Mouse (Mus musculus) lung, adult 2 months (tissue): ENCODE data around the gene Brinp2. TPM values are rescaled to one million over a fixed set of nuclear protein-coding genes. Genes with fewer than 3 reads are reported as not detected.

ENCODE experiments used
- DNase-seq: peaks from one replicate; pipeline ENCODE4 v3.0.0; 2022
- H3K4me1 ChIP-seq: fragments of 200-500 bp; 2 replicates; pipeline ENCODE4 v1.6.1; 2011; ENCODE audit warnings: low read length; ENCODE audit not compliant: control insufficient read depth, insufficient read depth
- H3K4me3 ChIP-seq: fragments of 200-500 bp; replicated peaks from 2 replicates; pipeline ENCODE3; 2011; ENCODE audit warnings: low read depth, mild to moderate bottlenecking, control low read depth, low read length; ENCODE audit errors: extremely low read depth
- CTCF ChIP-seq: fragments of 200-500 bp; IDR thresholded peaks from 2 replicates; pipeline ENCODE4 v1.5.1; 2011; ENCODE audit warnings: mild to moderate bottlenecking, low read length, control low read depth; ENCODE audit not compliant: insufficient read depth
- POLR2A ChIP-seq: fragments of 200-500 bp; IDR thresholded peaks from 2 replicates; pipeline ENCODE4 v1.6.1; 2011; ENCODE audit warnings: low read depth, mild to moderate bottlenecking, control low read depth, low read length, borderline replicate concordance; ENCODE audit errors: extremely low read depth
- WGBS: fragments of 180-500 bp; shearing (Covaris S2); methylation state at CpG from one replicate; pipeline ENCODE4 v1.1.7; 2018; 5-methylcytosine and 5-hydroxymethylcytosine counted together
- polyA plus RNA-seq: library from polyadenylated mRNA; depleted of rRNA; stranded (reverse); fragments of >200 nt; gene quantifications from 2 replicates; pipeline ENCODE4 v1.2.3, GENCODE M21; 2012

Gene Brinp2
- polyA plus RNA-seq, 1 experiment: 0.22 TPM

GRCm38 (mm10) chr1:158241848-158242556 lies 114.1 kb downstream of the Brinp2 start:
- WGBS: 89% methylated on average over 2 of the region's 2 CpGs
- Histone ChIP-seq H3K4me1 (no peaks in the 10 kb centered on the region), H3K4me3 (no peak overlapping the region)
- TF ChIP-seq POLR2A (no peak), CTCF (no peak)
- no peak for DNase-seq

- Histone ChIP-seq H3K4me1 (no peaks in the 10 kb centered on the region), H3K4me3 (no peak overlapping the region)
- no peak for TF ChIP-seq POLR2A
- no peak for TF ChIP-seq CTCF
- DNase-seq: no peak
- WGBS: 75% methylated on average over 2 of the region's 2 CpGs
Measured at GRCm38 (mm10) chr1:158239841-158240240, 116.3 kb downstream of the Brinp2 start.

DNA sequence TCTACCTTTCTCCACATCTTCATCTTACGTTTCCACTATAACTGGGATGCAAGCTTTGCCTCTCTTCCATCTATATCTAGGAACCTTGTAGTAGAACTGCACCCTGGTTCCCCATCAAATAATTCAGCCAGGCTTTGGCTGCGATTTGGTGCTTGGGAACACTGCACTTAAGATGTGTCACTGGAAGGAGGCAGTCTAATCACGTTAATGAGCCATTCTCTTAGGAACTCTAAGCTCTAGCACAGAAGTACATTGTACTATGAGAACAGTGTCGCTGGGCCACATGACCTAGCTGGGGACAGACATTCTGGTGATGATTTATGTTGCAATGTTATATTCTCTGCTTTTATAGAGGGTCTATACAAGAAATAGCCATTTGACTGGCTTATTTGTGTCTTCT lies 117.4 kb downstream of the Brinp2 start:
- H3K4me3 ChIP-seq: no peak overlapping the region
- DNase-seq: no peak
- TF ChIP-seq POLR2A (no peak), CTCF (no peak)
- no peaks in the 10 kb centered on the region for H3K4me1 ChIP-seq
- WGBS: 62% methylated on average over 4 of the region's 4 CpGs

GRCm38 (mm10) chr1:158228687-158229224 lies 127.4 kb downstream of the Brinp2 start:
- no peaks in the 10 kb centered on the region for H3K4me1 ChIP-seq
- H3K4me3 ChIP-seq: no peak overlapping the region
- WGBS: 84% methylated on average over 9 of the region's 9 CpGs
- TF ChIP-seq CTCF: no peak
- no peak for DNase-seq

DNA sequence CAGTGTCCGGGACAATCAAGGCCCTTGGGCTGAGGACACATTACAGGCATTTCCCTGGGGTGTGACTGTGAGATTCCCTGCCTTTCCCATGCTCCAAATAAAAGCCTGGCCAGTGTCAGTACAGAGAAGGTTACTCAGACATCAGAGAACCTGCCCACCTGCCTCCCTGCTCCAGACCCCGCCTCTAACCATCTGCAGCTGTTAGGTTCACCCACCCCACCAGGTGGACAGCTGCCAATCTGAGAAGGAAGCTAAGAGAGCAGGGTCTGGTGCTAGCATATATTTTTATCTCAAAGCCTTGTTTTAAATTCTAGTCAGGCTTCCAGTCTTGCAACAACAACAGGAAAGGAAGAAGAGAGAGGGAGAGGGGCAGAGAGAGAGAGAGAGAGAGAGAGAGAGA lies 128.9 kb downstream of the Brinp2 start:
- 53% methylated on average over 2 of the region's 2 CpGs for WGBS
- no peak overlapping the region for H3K4me3 ChIP-seq
- no peak for DNase-seq
- TF ChIP-seq POLR2A (no peak), CTCF (no peak)
- no peaks in the 10 kb centered on the region for H3K4me1 ChIP-seq

- 39% methylated on average over 2 of the region's 2 CpGs for WGBS
- H3K4me3 ChIP-seq: no peak overlapping the region
- DNase-seq: no peak
- TF ChIP-seq CTCF: no peak
- TF ChIP-seq POLR2A: no peak
- no peaks in the 10 kb centered on the region for H3K4me1 ChIP-seq
Measured at GRCm38 (mm10) chr1:158226689-158227088, 129.4 kb downstream of the Brinp2 start.

- no peak for DNase-seq
- WGBS: 62% methylated on average over 4 of the region's 4 CpGs
- no peaks in the 10 kb centered on the region for H3K4me1 ChIP-seq
- no peak for TF ChIP-seq POLR2A
- TF ChIP-seq CTCF: no peak
- H3K4me3 ChIP-seq: no peak overlapping the region
Measured at GRCm38 (mm10) chr1:158221048-158221447, 135.1 kb downstream of the Brinp2 start.

- Histone ChIP-seq H3K4me1 (no peaks in the 10 kb centered on the region), H3K4me3 (no peak overlapping the region)
- no peak for TF ChIP-seq POLR2A
- TF ChIP-seq CTCF: no peak
- WGBS: 83% methylated on average over 4 of the region's 4 CpGs
- no peak for DNase-seq
Measured at GRCm38 (mm10) chr1:158220148-158220547, 136.0 kb downstream of the Brinp2 start.

DNA sequence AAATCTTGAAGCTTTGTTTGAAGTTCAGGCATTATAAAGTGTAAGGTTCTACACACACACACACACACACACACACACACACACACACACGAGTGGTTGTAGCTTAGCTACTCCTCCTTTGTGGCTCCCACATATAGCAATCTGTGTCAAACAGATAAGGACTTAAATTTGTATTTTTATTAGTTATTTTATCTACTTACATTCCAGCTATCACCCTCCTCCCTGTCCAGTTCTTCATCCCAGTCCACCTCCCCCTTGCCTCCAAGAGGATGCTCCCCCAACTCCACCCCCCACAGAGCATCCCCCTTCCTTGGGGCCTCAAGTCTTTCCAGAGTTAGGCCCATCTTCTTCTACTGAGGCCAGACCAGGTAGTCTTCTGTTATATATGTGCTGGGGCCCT lies 137.4 kb downstream of the Brinp2 start:
- no peak for DNase-seq
- TF ChIP-seq POLR2A (no peak), CTCF (no peak)
- Histone ChIP-seq H3K4me3 (no peak overlapping the region), H3K4me1 (no peaks in the 10 kb centered on the region)
- WGBS: 71% methylated on average over 1 of the region's 1 CpGs

GRCm38 (mm10) chr1:158218294-158218693 lies 137.8 kb downstream of the Brinp2 start:
- no peak for DNase-seq
- no peak for TF ChIP-seq POLR2A
- no peak for TF ChIP-seq CTCF
- 50% methylated on average over 2 of the region's 2 CpGs for WGBS
- Histone ChIP-seq H3K4me1 (no peaks in the 10 kb centered on the region), H3K4me3 (no peak overlapping the region)

DNA sequence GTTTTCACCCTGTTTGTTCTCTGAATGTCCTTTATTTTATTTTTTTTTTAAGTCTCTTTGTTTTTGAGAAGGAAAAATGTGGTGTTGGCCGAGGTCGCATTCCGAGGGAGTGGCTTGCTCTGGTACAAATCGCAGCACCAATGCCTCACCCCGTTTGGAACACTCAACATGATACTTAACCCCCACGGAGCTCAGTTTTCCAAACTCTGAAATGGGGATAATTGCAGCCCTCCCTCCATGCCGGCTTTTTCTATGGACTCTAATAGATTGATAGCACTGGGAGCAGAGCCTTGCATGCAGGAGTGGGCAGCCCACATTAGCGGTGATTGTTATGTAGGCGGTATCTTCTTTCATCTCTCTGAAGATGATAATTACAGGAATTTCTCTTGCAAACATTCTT lies 140.5 kb downstream of the Brinp2 start:
- TF ChIP-seq POLR2A (no peak), CTCF (no peak)
- DNase-seq: no peak
- no peak overlapping the region for H3K4me3 ChIP-seq
- H3K4me1 ChIP-seq: no peaks in the 10 kb centered on the region
- 61% methylated on average over 9 of the region's 9 CpGs for WGBS
